Mouse (Mus musculus) natural killer cell, adult 2 months (primary cell): ENCODE data around the gene Dlgap5.
A peak's percentile ranks its signal among the peaks of the same experiment; 100 is the strongest.
"Not testable (repeated sequence)": the region's sequence is repeated elsewhere in the genome, so short reads cannot be mapped to it uniquely, and the experiment has no call there.

ENCODE experiments used
- DNase-seq, 2 experiments: peaks; one replicate each; pipeline ENCODE4 v3.0.0; 2022; ENCODE audit warnings: low spot score in 2 of 2

The Dlgap5 gene

DNA sequence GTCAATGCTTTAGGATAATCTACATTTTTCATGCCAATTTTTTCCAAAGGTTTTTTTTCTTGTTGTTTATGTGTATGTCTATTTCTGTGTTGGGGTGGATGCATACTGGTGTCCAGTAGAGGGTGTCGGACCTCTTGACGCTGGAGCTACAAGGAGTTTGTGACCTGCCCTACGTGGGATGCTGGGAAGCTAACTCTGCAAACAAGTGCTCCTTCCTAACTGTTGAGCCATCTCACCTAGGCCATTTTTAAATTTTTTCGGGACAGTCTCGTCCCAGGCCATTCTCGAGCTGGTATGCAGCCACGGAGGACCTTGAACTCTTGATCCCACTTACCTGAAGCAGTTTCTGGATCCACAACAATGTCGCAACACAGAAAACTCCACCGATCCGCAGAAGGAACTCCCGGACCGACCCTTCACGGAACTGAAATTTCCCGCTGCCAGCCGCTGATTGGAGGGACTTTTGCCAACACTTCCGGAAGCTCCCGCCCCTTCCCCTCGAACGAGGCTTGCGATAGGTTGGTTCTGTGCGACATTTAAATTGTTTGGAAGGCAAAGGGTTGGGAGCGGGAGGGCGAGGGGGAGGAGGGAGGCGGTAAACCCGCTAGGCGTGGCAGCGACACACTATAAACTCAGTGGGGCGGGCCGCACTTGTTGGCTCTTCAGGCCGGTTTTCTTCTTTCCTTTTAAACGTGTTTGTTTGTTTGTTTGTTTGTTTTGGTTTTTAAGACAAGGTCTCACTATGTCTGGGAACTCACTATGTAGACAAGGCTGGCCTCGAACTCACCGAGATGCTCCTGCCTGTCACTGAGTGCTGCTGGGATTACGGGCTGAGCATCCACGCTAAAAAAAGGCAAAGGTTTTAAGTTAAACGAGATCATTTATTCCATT is at the start of gene Dlgap5:
Gene Dlgap5 (minus strand): TSS at position 633 of the 891 bp plus-strand sequence.
- DNase-seq, result peak; percentile 86 to 88

DNA sequence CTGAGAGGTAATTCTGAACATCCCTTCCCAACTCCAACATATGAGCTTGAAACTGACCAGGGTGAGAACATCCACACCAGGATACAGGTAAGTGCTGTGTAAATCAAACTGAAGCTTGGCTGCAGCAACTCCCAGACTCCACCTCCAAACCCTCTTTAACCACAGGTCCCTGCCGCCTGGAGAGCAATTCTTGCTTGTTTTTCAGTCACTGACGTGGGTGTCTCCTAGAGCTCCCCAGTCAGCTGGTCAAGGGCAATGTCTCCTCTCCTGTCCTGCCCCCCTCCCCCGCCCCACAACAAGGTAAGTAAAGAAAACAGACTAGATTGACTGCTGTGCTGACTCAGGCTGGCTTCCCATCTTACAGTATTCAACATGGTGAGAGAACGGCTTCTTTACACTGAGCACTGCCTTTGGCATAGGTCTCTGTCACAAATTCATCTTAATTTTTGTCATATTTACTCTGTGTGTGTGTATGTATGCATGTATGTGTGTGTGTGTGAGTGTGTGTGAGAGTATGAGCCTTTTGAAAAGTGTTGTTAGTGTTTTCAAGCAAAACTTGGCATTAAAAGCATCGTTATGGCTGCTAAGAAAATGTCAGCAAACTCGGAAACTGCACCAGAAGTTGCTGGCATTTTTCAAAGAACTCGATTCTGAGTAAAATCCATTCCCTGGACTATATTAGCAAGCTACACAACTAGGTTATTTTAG is 47.4 kb upstream of the Dlgap5 start:
- DNase-seq, result no peak

DNA sequence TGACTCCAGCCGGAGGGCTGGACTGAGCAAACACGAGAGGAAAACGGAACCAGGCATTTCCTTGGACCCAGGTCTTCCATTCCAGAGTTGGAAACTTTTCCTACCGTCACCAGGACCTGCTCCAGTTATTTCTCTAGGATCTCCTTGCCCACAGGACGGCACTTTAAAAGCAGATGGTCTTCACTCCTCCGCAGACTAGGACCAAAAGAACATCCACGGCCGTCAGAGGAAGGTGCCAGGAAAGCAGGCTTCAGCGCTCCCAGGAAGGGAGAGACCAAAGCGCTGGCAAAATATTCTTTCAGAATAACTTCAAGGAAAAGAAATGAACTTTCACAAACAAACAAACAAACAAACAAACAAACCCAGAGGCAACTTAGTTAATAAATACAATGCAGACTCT is 46.2 kb upstream of the Dlgap5 start:
- DNase-seq, result no peak

DNA sequence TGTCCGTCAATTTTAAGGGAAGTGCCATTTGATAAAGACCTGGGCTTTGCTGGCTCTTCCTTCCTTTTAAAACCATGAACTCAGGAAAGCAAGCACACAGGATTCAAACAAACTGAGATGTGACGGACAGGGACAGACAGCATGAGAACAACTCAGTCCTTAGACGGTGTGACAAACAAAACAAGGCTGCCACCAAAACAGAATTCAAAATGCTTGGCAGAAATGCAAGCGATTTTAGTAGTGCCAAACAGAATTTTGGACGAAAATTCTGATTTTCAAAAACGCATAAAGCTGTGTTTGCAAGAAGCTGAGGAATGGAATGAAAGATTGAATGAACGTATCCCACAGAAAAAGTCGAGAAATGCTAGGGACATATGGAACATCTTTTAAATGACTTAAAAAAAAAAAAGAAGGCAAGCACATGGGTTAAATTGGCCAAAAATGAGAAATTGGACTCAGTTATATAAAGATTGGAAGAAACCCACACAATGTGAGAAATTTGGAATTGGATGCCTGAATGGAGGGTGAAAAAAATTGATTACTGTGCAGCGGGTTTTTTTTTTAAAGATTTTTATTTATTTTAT is 44.8 kb upstream of the Dlgap5 start:
- no peak for DNase-seq

DNA sequence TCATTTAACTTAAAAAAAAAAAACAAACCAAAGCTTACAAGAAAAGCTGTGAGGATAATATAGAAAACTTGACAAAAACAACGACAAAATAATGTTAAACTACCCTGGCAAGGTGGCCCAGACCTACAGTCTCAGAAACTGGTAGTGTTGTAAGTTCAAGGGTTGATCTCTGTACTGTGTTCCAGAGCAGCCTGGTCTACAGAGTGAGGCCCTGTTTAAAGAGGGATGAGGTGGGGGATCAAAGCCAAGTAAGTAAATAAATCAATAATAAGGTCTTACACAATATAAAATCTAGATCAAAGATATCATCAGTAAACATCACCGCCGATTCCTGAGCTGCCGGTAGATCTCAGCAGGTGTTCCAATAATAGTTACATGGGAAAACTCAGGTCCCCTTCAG is 44.2 kb upstream of the Dlgap5 start:
- no peak for DNase-seq

DNA sequence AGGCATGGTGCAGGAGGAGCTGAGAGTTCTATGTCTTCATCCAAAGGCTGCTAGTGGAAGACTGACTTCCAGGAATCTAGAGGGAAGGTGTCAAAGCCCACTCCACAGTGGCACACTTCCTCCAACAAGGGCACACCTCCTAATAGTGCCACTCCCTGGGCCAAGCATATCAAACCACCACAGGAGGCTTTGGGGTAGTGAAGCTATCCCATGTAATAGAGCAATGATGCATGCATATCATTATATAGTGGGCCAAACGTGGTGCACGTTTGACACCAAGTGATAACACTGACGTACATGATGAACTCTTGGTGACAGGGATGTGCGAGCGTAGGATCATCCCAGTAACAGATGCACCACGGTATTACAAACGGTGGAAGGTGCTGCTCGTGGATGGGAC is 43.8 kb upstream of the Dlgap5 start:
- DNase-seq, result no peak

DNA sequence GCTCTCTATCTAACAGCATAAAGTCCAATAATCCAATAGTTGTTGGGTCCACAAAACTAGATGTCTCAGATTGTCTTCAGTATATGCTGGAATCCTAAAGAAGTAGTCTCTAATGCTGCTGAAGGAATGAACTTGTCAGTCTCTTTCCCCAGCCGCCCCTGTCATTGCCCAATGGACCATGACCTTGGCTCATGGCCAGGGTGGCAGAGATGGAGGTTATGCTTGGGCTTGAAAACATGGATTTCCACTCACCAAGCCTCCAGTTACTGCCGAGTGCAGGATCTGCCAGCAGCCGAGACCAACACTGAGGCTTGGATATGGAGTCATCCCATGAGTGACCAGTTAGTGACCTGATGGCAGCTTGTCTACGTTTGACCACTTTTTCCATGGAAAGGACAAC is 41.3 kb upstream of the Dlgap5 start:
- DNase-seq, result no peak

DNA sequence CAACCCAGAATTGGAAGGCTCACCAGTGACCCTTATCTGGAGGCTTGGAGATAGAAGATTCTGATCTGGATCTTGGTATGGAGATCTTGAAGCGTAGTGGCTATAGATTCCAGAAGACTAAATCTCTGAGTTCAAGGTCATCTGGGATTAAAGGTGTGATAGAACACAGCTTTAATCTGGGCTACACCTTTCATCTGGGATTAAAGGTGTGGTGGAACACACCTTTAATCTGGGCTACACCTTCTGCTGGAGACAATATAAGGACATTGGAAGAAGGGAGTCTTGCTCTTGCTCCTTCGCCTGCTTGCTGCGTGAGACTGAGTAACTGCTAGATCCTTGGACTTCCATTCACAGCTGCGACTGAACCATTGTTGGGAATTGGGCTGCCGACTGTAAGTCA is 31.9 kb upstream of the Dlgap5 start, which contains the start of gene Fbxo34:
Gene Fbxo34 (plus strand): TSS at position 301 of the 400 bp plus-strand sequence.
- not testable (repeated sequence) for DNase-seq

DNA sequence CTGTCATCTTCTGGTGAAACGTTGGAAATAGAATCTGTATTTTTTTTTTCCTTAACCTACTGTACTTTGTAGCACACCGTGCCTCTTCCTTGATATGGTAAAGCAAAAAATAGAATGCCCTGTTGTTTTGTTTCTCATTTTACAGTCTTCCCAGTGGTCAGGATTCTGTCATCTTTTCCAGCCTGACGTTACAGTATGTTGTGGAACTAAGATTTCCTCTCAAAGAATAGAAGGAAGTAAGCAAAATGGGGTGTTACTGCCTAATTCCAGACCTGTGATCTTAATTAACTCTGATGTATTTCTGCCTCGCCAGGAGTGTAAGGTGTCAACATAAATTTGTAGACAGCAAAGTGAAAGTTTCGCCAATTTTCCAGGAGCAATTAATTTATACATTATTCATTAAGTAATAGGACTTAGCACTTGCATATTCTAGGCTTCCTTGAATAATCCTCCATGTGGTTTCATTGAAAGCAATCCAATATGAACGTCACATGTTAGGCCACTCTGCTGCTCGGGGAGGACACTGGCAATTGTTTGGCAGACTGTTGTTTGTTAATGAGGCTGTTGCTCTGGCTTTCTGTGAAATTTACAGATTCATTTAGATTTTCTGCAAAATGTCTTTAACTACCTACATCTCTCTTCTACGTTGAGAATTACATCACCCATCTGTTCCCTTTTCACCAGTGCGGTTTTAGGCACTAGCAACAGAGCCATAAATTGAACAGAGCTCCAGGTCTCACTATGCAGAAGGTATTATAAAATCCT is 27.3 kb upstream of the Dlgap5 start:
- no peak for DNase-seq

DNA sequence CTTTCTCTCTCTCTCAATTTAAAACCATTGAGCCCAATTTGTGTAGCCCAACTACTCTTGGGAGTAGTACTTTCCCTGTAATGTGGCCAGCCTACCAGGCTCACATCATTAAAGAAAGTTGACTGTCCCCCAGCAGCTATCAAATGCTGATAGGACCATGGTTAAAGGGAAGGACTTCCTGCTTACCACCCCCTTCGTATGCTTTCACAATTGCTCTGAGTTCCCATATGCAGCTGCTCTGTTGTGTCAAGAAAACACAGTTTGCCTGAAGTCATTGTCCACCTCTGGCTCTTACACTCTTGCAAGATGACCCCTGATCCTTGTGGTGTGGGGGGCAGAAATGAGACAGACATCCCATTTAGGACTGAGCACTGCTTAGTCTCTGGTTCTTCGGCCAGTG is 26.7 kb upstream of the Dlgap5 start:
- no peak for DNase-seq

DNA sequence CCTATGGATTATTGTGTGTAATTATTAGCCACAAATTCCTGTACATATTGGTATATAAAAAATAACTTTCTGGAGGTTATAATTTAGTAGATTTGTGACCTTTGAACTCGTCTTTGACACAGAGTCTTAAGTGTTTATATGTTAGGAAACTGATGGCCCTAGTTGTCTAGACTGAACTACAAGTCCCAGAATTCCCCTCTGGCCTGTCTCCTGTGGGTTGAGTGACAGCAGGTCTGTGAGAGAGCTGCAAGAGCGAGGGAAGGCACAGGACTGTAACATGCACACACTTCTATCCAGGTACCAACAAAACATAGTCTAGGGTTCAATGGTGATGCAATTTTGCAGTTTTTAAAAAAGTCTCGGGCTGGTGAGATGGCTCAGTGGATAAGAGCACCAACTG is 20.7 kb upstream of the Dlgap5 start:
- DNase-seq, result no peak

DNA sequence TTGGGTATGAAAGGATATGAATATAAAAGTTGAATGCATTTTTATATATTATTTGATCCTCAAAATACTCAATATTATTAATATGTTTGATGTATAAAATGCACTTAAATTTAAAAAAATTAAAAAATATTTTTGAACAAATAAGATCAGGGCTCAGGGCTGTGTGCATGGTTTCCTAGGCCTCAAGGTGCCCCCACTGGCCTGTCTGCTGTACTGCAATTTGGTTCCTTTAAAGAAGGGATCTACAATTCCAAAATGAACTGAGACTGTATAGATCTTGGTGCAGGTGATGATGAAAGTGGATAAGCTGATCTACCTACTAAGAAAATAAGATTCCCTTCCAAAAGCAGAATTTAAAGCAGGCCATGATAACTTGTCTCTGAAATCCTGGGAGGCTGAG is 14.8 kb upstream of the Dlgap5 start:
- DNase-seq, result no peak

DNA sequence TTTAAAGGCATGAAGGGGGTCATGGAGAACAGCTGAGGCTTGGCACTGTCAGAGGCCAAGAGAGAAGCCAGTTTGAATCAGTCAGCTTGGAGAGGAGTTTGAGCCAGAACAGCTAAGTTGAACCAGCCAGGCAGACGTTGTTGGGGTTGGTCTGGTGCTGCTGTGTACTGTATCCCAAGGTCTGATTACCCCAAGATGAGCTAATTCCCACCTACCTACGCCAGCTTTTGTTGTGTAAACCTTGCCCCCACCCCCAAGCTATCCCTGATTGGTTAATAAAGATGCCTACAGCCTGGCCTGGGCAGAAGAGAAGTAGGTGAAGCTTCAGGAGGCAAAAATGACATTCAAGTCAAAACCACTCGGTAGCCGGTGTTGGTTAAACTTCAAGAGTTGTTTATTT is 4.3 kb upstream of the Dlgap5 start:
- no peak for DNase-seq

DNA sequence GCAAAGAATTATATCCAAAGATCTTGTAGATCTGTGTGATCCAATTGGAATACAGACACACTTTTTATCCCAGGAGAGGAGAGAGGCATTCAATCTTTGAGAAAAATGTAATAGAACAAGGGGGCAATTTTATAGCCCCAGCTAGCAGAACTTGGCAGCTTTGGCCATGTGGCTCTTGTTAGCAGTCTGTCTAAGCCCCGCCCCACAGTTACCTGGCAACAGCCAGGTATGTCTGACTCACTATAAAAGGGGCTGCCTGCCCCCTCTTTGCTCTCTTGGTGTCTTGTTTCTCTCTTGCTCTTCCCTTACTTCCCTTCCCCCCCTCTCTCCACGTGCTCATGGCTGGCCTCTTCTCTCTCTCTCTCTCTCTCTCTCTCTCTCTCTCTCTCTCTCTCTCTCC is 3.4 kb upstream of the Dlgap5 start:
- DNase-seq, result no peak

DNA sequence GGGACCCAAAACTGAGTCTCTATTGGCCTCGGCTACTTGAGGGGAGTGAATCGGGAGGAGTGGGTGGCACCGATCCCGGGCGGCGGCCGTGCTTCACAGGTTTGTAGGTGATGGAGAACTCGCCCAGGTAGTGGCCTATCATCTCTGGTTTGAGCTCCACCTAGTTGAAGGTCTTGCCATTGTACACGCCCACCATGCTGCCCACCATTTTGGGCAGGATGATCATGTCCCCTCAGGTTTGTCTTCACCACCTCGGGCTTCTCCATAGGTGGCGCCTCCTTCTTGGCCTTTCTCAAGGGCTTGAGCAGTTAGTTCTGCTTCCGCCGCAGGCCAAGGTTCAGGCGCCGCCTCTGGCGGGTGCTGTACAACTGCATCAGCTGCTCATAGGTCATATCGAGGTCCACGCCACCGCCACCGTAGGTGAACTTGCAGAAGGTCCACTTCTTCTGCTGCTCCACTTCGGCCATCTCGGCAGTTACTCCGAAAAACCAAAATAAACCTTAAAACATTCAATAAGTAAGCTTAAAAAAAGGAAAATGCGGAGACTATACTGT is 1.6 kb upstream of the Dlgap5 start:
- no peak for DNase-seq

DNA sequence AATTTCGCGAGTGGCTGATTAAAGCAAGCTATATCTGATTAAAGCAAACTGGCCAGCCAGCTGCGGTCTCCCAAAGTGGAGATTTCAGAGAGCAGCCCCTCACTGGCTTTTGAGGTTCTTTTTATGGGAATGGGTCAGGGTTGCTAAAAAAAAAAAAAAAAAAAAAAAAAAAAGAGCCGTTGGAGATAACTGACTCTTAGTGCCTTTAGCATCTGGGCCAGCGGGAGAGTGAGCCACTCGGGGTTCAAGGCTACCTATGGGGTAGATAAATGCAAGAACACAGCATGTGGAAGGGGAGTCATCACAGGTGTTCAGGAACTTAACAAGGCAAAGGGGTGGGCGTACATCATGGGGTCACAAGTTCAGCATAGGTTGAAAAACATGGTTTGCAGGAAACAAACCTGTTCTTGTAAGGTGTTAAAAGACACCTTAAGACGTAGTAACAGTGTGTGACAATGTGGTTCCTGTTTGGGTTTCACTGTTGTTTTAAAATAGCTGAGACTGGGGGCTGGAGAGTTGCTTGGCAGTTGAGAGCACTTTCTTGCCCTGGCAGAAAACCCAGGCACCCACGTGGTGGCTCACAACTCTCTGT is 923 bp upstream of the Dlgap5 start:
- peak in 1 of 2 experiments; percentile 5 for DNase-seq

DNA sequence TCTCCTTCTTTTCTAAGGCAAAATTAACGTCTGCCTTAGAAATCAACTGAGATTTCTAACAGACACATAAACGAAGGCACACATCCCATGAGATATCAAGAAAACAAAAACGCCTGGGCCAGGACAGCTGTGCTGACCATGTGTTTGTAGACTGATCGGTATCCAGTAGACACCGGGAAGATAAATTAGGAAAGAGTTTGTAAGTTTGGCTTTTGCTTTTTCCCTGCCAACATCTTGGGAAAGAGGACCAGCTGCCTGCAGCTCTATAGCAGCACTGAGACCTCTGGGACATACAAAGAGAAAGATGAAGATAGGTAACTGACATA is 422 bp upstream of the Dlgap5 start:
- DNase-seq, result no peak

DNA sequence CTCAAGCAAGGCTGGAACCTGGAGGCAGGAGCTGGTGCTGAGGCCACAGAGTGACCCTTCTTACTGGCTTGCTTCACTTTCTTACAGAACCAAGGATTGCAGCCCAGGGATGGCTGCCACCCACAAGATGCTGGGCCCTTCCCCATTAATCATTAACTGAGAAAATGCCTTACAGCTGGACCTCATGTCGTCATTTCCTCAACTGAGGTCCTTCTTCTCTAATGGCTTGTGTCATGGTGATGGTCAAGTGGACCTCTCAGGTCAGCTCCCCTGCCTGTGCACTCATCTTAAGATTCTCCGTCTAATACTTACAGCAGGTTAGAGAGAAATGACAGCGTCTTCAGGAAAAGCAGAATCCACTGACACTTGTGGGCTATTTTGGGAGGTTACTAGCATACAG is 861 bp downstream of the Dlgap5 start:
- DNase-seq, result no peak

DNA sequence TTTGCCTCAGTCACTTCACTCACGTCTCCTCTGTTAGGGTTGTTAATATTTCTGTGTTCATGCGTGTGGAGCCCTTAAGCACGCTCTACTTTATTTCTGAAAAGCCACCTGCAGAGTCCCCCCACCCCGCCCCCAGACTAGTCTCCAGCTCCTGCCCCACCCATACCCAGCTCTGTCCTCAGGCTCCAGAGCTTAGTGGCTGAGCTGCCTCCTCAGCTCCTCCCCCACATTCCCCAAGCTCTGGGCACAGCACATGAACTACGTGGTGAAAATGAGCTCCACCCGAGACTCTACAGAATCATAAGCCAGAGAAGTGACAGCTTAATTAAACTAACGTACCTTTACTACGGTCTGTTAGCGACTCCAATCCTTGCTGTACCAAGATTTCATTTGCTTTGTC is 12.2 kb downstream of the Dlgap5 start:
- DNase-seq, result no peak

DNA sequence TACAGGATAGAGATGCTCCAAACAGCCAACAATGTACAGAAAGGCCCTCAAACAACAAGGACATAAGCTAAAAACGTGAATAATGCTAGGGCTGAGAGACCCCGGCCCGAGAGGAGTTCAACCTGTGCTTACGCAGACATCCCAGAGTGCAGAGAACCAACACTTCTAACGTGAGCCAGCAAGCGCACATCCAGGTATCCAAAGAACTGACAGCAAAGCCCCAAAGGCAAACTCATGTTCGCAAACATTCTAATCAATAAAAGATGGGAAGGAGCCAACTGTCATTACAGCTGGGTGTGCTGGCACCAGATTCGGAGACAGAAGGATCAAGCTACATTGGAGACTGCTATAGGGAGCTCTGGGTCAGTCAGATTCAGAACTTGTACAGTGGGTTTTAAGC is 15.5 kb downstream of the Dlgap5 start:
- no peak for DNase-seq

DNA sequence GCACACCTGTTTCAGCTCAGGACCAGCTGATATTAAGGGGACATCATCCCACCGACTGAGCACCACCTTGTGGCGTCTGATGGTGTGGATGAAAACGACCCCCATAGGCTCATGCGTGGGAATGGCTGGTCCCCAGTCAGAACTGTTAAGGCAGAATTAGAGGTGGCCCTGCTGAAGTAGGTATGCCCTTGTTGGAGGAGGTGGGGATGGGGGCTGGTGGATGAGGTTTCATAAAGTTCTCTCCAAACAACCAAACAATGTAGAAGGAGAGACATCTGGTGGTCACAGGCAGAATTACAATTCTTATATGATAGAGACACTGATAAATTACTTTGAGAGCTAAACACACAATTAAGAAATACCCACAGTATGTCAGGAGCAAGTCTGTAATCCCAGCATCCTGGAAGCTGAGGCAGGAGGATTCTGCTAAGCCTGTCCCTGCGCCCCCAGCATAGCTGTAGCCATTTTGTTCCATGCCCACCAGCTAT is 22.0 kb downstream of the Dlgap5 start:
- DNase-seq, result peak; percentile 42 to 47
